Mouse (Mus musculus) layer of hippocampus, postnatal 25 days (tissue): ENCODE measurements around the gene Trim7. TPM values are rescaled to one million over a fixed set of nuclear protein-coding genes. Genes with fewer than 3 reads are reported as not detected.
"Not testable (repeated sequence)": the region's sequence is repeated elsewhere in the genome, so short reads cannot be mapped to it uniquely, and the experiment has no call there.

Experiments used
- DNase-seq, 2 experiments: peaks; one replicate each; pipeline ENCODE4 v3.0.0; 2022; ENCODE audit warnings: mixed read lengths in 2 of 2, low spot score in 1 of 2; ENCODE audit errors: extremely low spot score in 1 of 2
- total RNA-seq, 2 experiments: library from RNA; stranded (reverse); gene quantifications; 2 replicates each; pipeline ENCODE4 v1.2.3; 2021

The Trim7 gene
- total RNA-seq, 2 experiments from 2014 or later: 1.6 to 2.1 TPM

DNA sequence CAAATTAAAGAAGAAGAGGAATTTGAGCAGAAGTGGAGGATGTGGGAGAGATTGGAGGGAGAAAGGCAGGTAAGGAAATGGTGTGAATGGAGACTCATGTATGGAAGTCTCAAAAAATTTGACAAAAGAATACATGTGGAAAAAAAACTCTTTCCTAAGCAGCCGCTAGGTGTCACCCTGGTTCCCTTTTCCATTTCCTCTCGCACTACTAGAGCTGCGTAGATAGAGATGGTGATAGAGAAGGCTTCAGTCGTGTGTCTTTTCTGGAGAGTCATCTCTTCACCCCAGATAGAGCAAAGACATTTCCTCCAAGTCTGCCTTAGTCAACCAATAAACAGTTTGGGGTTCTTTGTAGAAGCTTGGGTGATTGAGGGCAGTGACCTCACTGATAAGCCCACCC lies 48.5 kb downstream of the Trim7 start:
- DNase-seq: peak in 1 of 2 experiments; percentile 52

DNA sequence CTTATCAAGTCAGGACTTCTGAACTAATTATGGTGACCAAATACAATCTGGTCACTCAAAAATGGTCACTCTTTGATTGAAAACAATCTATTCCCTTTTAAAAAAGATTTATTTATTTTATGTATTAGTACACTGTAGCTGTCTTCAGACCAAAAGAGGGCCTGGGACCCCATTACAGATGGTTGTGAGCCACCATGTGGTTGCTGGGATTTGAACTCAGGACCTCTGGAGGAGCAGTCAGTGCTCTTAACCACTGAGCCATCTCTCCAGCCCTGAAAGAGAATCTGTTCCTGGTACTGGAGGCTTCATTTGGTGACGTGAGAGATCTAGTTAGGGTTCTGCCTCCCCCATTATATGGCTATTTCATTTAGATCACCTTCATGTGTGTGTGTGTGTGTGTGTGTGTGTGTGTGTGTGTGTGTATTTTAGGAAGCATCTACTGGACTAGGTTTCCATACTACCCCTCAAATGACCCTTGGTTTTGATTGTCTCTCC lies 49.5 kb downstream of the Trim7 start:
- DNase-seq: not testable (repeated sequence)

DNA sequence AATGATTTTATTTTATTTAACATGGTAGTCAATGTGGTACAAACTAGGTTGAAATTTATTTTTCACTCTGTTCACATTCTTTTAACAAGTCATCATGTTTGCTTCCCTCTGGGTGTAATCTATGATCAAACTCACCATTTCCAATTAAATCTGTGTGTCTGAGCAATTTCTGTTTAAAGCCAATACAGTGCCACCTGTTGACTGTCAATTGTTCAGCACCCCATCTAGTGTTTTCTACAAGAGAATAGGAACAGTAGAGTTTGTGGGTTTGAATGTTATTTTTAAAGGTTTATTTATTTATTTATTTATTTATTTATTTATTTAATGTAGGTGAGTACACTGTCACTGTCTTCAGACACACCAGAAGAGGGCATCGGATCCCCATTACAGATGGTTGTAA lies 50.7 kb downstream of the Trim7 start:
- no peak for DNase-seq

DNA sequence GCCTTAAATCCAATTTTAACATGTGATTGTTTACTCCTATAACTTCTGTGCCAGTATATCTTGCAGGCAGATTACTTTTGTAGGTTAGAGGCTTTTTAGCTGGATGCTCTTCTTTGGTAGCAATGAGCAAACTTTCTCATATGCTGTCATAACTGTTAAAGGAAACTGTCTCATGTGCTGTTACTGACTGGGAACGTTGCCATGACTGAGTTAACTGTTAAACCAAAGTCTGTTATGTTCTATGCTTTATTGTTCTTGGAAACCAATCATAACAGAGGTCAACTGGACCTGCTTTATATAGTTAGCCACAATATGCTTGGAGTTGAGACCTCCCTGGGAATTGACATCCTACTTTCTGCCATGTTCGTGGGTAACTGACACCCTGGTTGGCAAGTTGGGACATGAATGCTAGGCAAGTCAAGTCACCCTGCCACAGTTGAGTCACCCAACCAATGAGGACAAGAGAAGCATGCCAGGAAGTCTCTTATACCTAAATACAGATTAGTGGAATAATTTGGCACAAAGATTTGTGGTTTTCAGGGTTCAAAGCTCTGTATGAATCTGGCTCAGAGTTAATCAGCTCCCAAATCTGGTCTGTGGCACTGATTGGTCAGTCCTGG lies 73.0 kb downstream of the Trim7 start:
- no peak for DNase-seq

- DNase-seq: not testable (repeated sequence)
These were observed 75.0 kb downstream of the Trim7 start for GRCm38 (mm10) chr11:48900654-48901566.

DNA sequence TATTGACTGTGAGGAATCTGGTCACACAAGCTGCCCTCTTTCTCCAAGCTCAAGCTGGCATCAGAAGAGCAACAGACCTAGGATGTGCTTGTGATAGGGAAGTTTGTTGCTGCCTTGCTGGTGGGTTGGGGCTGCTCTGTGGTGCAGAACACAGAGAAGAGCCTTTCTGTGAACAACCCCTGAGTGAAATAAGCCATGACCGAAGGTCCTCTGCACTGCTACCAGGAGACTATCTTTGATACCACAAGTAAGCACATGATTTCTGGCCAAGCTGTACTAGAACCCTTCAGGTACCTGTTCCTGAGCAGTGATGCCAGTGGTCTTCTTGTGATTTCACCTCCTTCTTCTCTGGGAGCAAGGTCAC lies 75.6 kb downstream of the Trim7 start:
- DNase-seq: not testable (repeated sequence)

Other genes starting within 250 kb of the Trim7 start
- gene Rack1, start 25.8 kb upstream of the Trim7 start, total RNA-seq: 100 to 1,000 TPM; 227 to 260 TPM
- 10 to 100 TPM; 50.1 to 50.4 TPM for gene Trim41, start 8.8 kb upstream of the Trim7 start, total RNA-seq
- 1 to 10 TPM in 1 of 2 experiments, under 1 TPM in 1; 0.66 to 2.3 TPM for gene Gm12184, start 515 bp downstream of the Trim7 start, total RNA-seq
- 1 to 10 TPM; 4.4 TPM for gene Irgm1, start 45.5 kb downstream of the Trim7 start, total RNA-seq
- gene Gm5431, start 76.1 kb downstream of the Trim7 start, total RNA-seq: under 1 TPM; 0.12 to 0.21 TPM
- gene Psme2b, start 120.0 kb downstream of the Trim7 start, total RNA-seq: 1 to 10 TPM in 1 of 2 experiments, under 1 TPM in 1; 0.94 to 1.4 TPM
- not detected for gene Olfr56, start 152.7 kb downstream of the Trim7 start, total RNA-seq
- 1 to 10 TPM in 1 of 2 experiments, under 1 TPM in 1; 0.66 to 1.1 TPM for gene 9930111J21Rik1, start 153.3 kb downstream of the Trim7 start, total RNA-seq
- gene Gm12185, start 166.1 kb downstream of the Trim7 start, total RNA-seq: under 1 TPM in 1 of 2 experiments, not detected in 1; 0.09 TPM
- gene Tgtp1, start 168.0 kb downstream of the Trim7 start, total RNA-seq: under 1 TPM in 1 of 2 experiments, not detected in 1; 0.32 TPM
- 1 to 10 TPM in 1 of 2 experiments, under 1 TPM in 1; 0.86 to 1.5 TPM for gene 9930111J21Rik2, start 225.1 kb downstream of the Trim7 start, total RNA-seq
- gene Tgtp2, start 238.1 kb downstream of the Trim7 start, total RNA-seq: under 1 TPM; 0.45 to 0.62 TPM